Mouse (Mus musculus) E14TG2a.4 (cell line): ENCODE results near the gene Dmpk.

Experiments used
- CTCF ChIP-seq: conservative IDR thresholded peaks from 2 replicates; pipeline ENCODE4 v1.5.1; 2014; ENCODE audit warnings: low read length
- POU5F1 ChIP-seq: IDR thresholded peaks from 2 replicates; pipeline ENCODE4 v1.6.1; 2014; ENCODE audit warnings: low read length, borderline replicate concordance

DNA sequence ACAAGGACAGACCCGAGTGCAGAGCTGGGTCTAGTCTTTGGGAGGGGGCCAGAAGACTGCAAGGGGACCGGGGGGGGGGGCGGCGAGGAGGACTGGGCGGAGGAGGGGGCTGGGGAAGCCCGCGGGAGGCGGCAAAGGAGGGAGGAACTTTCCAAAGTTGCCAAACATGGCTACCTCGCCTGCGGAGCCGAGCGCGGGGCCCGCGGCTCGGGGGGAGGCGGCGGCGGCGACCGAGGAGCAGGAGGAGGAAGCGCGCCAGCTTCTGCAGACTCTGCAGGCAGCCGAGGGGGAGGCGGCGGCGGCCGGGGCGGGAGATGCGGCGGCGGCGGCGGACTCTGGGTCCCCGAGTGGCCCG lies 10.8 kb downstream of the Dmpk start, which contains the start of gene Six5:
- TF ChIP-seq CTCF (no peak), POU5F1 (no peak)
